Mouse (Mus musculus) ES-Bruce4 (cell line): ENCODE data around the gene Acsl1.

Experiments
- CTCF ChIP-seq: IDR thresholded peaks from one replicate; pipeline ENCODE4 v1.8.1; 2011; ENCODE audit warnings: low read depth, low read length
- EP300 ChIP-seq: IDR thresholded peaks from 2 replicates; pipeline ENCODE4 v1.6.1; 2011; ENCODE audit warnings: low read depth, low read length; ENCODE audit not compliant: insufficient read depth

- no peak for TF ChIP-seq EP300
- no peak for TF ChIP-seq CTCF
Measured at GRCm38 (mm10) chr8:46508488-46509395, 37.9 kb downstream of the Acsl1 start.
